Mouse (Mus musculus): ENCODE results near the gene Fgl2.

GRCm38 (mm10) chr5:21395205-21395840 is 22.9 kb downstream of the Fgl2 start:
- TF ChIP-seq CTCF (IDR thresholded peaks at IDR 0.05; ENCODE audit: low read depth, low read length): no peak
- TF ChIP-seq POLR2A (IDR thresholded peaks at IDR 0.05; ENCODE audit: insufficient read depth, low read length): no peak
- no peak for TF ChIP-seq EP300 (IDR thresholded peaks at IDR 0.05; ENCODE audit: insufficient read depth, low read depth, low read length)

All from ES-Bruce4 (cell line).